Mouse (Mus musculus) liver (tissue): ENCODE results near the gene H1foo.

Experiments
- DNase-seq: peaks from one replicate; pipeline ENCODE4 v3.0.0-alpha.2; 2020; ENCODE audit warnings: mixed read lengths

The H1foo gene

DNA sequence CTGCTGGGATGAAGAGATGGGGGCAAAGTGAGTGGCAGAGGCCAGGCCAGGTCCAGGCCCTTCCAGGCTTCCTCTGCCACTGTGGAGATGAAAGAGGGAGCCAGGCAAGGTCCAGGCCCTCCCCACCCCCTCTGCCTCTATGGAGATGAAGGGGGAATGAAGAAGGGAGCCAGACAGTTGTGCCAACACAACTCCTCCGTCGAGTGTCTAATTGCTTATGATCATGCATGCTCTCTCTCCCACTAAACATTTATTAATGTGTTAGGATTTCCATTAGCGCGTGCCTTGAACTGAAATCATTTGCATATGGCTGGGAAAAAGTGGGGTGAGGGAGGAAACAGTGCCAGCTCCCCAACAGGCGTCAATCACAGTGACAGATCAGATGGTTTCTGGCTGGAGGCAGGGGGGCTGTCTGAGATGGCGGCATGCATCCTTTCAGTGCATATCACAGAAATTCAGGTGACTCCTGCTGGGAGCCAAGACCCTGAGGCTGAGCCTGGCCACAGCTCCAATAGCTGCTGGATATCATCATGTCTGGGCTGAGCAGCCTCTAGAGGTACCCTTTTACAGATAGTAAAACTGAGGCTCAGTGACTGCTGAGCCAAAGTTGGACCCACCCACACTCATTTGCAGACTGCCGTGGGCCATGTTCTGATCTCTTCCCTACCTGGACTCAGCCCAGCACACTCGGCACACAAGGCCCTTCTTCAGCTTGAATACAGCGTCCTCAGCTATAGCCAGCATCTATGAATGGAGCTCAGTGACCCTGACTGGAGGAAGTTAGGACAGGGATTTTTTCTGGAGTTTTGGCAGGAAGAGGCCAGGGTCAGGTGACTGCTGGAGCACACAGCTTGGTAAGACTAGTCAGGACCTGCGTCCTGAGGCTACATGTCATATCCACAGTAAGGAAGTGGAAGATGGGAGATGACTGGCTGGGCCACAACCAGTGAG lies 17.2 kb upstream of the H1foo start:
- DNase-seq: no peak

- DNase-seq: no peak
These were observed 14.7 kb upstream of the H1foo start for GRCm38 (mm10) chr6:115930018-115930417.

DNA sequence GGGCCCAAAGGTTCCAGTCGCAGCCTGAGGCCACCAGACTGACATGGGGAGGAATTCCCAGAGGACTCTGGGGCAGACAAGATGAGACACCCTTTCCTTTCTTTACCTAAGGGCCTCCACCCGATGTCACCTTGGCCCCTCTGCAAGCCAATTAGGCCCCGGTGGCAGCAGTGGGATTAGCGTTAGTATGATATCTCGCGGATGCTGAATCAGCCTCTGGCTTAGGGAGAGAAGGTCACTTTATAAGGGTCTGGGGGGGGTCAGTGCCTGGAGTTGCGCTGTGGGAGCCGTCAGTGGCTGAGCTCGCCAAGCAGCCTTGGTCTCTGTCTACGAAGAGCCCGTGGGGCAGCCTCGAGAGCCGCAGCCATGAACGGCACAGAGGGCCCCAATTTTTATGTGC lies 13.1 kb upstream of the H1foo start, which contains the start of gene Rho:
Gene Rho (plus strand): TSS at position 110 of the 400 bp plus-strand sequence.
- DNase-seq: no peak

DNA sequence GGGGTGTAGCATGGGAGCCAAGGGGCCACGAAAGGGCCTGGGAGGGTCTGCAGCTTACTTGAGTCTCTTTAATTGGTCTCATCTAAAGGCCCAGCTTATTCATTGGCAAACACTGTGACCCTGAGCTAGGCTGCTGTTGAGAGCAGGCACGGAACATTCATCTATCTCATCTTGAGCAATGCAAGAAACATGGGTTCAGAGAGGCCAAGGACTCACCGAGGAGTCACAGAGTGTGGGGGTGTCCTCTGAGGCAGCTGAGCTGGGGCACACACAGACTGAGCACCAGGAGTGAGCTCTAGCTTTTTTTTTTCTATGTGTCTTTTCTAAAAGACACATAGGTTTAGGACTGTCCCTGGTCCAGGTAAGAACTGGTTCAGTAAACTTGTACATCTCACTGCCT lies 12.3 kb upstream of the H1foo start:
- DNase-seq: no peak

DNA sequence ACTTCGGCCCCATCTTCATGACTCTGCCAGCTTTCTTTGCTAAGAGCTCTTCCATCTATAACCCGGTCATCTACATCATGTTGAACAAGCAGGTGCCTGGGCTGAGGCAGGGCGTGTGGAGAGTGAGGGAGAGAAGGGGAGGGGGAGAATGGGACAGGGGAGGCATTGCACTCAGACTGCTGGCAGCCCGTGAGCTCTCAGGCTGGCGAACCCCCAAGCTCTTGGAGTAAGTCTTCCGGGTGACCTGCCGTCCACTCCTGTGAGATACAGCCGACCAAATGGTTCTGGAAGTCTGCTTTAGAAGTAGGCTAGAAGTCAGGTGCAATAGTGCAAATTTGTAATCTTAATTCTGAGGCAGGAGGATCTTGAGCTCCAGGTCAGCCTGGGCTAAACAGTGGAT lies 9.2 kb upstream of the H1foo start:
- no peak for DNase-seq

GRCm38 (mm10) chr6:115938011-115938410 lies 6.7 kb upstream of the H1foo start:
- no peak for DNase-seq

DNA sequence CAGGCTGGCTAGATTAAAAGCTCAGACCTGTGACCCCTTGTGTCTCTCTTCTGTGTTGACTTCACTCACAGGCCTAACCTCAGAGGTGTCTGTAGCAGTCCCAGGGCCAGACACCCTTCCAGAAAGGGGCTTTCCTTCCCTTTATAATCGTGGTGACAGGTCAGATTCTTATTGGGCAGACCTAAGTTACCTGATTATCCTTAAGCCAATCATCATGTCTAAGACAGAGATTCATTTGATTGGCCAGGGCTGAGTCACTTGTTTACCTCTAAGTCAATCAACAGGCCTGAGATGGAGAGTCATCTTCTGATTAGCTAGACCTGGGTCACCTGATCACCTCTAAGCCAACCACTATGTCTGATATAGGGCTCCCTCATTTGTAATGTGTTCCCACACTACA lies 5.9 kb upstream of the H1foo start:
- DNase-seq: no peak

- DNase-seq: no peak
These were observed 4.1 kb upstream of the H1foo start for GRCm38 (mm10) chr6:115940603-115941002.

- DNase-seq: peak; percentile 53
These were observed 3.6 kb upstream of the H1foo start for GRCm38 (mm10) chr6:115941128-115941527.

DNA sequence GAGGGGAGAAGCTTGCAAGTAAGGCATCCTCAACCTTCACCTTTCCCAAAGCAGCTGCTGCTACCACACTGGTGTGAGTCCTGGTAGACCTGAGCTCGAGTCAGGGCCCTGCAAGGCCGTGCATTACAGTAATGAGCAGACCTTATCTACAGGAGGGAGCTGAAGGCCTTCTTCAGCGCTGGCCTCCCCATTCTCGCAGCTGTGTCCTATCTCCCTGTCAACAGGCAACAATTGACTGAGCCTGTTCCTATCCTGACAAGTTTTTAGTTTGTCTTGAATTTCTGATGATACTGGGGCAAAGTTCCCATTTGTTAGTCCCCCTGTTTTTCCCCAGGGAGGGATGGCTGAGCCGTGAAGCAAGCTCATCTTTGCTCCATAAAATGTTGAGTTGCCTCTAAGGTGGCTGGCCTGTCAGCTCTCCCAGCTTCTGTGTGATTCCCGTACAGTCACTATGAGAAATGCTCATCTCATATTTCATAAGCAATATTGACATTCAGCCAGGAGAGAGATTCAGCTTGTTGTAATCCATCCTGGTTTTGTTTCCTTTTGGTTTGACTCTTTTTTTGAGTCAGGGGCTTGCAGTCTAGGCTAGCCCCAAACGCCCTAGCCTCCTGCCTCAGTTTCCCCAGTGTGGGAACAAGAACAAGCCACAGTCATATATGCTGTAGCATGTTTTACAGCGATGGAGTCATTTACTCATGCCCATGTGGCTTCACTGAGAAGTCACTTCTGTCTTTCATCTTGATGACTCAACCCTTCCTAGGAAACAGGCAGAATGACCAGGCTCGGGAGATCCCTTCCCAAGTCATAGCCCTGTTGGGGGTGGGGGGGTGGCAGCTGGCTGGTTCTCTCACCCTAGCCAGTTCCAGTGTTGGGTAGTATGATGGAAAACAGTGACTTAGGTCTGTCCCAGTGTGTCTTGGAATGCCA lies 975 bp upstream of the H1foo start:
- no peak for DNase-seq

- DNase-seq: no peak
These were observed 895 bp downstream of the H1foo start for GRCm38 (mm10) chr6:115945633-115946032.

GRCm38 (mm10) chr6:115946389-115946788 lies 1.7 kb downstream of the H1foo start:
- no peak for DNase-seq

- DNase-seq: no peak
These were observed 9.9 kb downstream of the H1foo start for GRCm38 (mm10) chr6:115954506-115955074.

DNA sequence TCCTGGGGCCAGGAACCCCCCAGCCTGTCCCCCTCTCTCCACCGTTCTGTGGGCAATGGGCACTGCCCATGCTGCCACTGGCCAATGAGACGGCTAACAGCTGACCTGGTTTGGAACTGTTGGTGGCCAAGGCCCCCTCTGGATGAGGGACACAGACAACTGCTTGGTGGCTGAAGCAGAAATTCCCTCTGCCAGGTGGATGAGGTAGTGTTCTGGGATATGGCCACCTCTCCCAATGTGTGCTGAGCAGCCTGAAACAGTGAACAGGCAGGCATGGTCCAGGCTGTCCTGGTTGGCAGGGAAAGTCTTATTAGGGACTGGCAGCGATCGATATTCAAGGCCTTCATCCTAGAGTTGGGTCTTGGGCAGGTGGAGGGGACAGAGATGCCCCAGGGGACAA lies 10.4 kb downstream of the H1foo start:
- no peak for DNase-seq

- no peak for DNase-seq
These were observed 10.9 kb downstream of the H1foo start for GRCm38 (mm10) chr6:115955664-115956063.

- no peak for DNase-seq
These were observed 11.7 kb downstream of the H1foo start for GRCm38 (mm10) chr6:115956418-115956921.

GRCm38 (mm10) chr6:115956922-115957601 lies 12.3 kb downstream of the H1foo start:
- DNase-seq: no peak

GRCm38 (mm10) chr6:115957681-115958080 lies 12.9 kb downstream of the H1foo start:
- DNase-seq: no peak

GRCm38 (mm10) chr6:115958445-115958844 lies 13.7 kb downstream of the H1foo start:
- DNase-seq: no peak

- DNase-seq: no peak
These were observed 14.5 kb downstream of the H1foo start for GRCm38 (mm10) chr6:115959151-115959691.

GRCm38 (mm10) chr6:115960322-115960721 lies 15.6 kb downstream of the H1foo start:
- DNase-seq: no peak

- DNase-seq: no peak
These were observed 17.0 kb downstream of the H1foo start for GRCm38 (mm10) chr6:115961743-115962142.
